ENCODE assay signal across 8 mouse cellular contexts in the genomic region with DNA sequence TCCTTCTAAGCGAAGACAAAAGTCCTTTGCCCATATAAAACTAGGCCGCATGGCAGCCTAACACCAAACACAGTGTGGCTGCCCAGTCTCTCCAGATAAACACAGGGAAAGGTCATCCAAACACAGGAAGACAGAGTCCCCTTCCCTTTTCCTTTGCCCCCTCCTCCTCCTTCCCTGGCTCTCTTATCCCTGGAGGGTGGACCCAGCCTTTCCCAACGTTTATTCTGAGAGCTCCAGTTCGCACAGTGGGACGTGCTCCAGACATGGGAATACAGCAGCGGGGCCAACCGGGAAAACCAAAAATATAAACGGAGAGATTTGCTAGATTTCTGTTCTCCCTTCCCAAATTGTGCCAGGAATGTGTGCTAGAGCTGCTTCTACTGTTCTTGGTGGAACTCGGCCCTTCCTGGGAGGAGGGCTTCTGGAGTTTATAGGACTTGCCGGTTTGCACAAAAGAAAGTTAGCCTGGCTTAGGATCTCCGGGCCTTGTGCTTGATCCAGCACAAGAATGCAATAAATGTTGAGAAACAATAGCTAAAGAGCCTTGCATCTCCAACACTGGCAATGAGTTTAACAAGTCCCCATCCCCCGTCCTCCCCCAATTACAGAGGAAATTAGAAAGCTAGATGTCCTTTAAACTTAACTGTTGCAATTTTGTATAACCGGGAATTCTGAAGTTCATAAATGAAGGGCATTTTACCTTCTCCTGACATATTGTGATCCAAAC. TPM values are rescaled to one million over a fixed set of nuclear protein-coding genes. Genes with fewer than 3 reads are reported as not detected.
A peak's percentile ranks its signal among the peaks of the same experiment; 100 is the strongest.
DNase-seq lines count a peak whose midpoint lies in the region; TF ChIP-seq lines count a peak whose summit lies in the region.

No protein-coding gene starts in this region.

- no peak for DNase-seq in layer of hippocampus, adult 2 months (ENCODE audit: low spot score in 2 of 2)
- DNase-seq in layer of hippocampus, postnatal 36 days = no peak
- DNase-seq in gonadal fat pad, adult 2 months (ENCODE audit: low read depth) = peak; percentile 60
- peak; percentile 45 for DNase-seq in kidney, adult 18-20 months
- peak; percentile 81 for DNase-seq in lung, postnatal 14 days
- DNase-seq in c-Kit-positive CD71-positive TER-119-positive erythroid progenitor cells, embryonic 14.5 days (ENCODE audit: low spot score) = no peak
- no peak for DNase-seq in spleen, postnatal 14 days (ENCODE audit: low spot score in 2 of 2)
- DNase-seq in thymus, postnatal 25 days = no peak

- H3K4me3 ChIP-seq in layer of hippocampus, adult 2 months = no peak overlapping the region

- TF ChIP-seq CTCF in layer of hippocampus, adult 2 months (conservative IDR thresholded peaks at IDR 0.05) = no peak

- peak overlapping the region; percentile 66 for H3K27ac ChIP-seq in layer of hippocampus, adult 2 months

RNA-seq across cellular contexts. Expression of a gene that starts 37.7 kb away (rescaled TPM):
- total RNA-seq in layer of hippocampus, adult 2 months (2021) = 10 to 100 TPM; 14.0 to 16.9 TPM
- 10 to 100 TPM; 15.7 to 17.6 TPM for total RNA-seq in layer of hippocampus, postnatal 36 days (2021)
- polyA plus RNA-seq in gonadal fat pad, adult 2 months (2012; rRNA removed) = 35.5 and 47.4 TPM in 2 replicates

Comparison
In these comparisons a context has a peak if more than half of its experiments do, and no peak if none do; other contexts are left out.
1. DNase-seq: peak in gonadal fat pad, adult 2 months (single experiment), kidney, adult 18-20 months (single experiment) and lung, postnatal 14 days (single experiment); none in layer of hippocampus, adult 2 months (0 of 2), layer of hippocampus, postnatal 36 days (0 of 2), c-Kit-positive CD71-positive TER-119-positive erythroid progenitor cells, embryonic 14.5 days (single experiment), spleen, postnatal 14 days (0 of 2) and thymus, postnatal 25 days (single experiment).